Mouse (Mus musculus): ENCODE measurements at regions not wholly inside any gene's neighbourhood (a gene's known extent, or its start where the extent isn't known, plus 50 kb on each side); places are given as distances from the start of the nearest gene placed in this dataset.

GRCm38 (mm10) chr5:132690784-132691183 lies 147.6 kb upstream of the Auts2 start:
- ATAC-seq (ENCODE audit: low read depth) (no peak), DNase-seq (ENCODE audit: low spot score) (no peak)
- H3K4me2 ChIP-seq (ENCODE audit: low read depth, low read length): no peak overlapping the region
- 93% methylated on average over 10 of the region's 10 CpGs for WGBS
- no peak overlapping the region for H3K4me3 ChIP-seq (ENCODE audit: low read depth, low read length)
- H3K36me3 ChIP-seq (ENCODE audit: control insufficient read depth, insufficient read depth, low read length): no peaks in the 10 kb centered on the region
- 0 out of 2 replicates have a peak, but pooled peaks cover 10% of the 10 kb centered on the region for H3K9me3 ChIP-seq (ENCODE audit: control insufficient read depth, low read length)
- no peaks in the 10 kb centered on the region for H3K4me1 ChIP-seq (ENCODE audit: control insufficient read depth, insufficient read depth, low read length)
- no peaks in the 10 kb centered on the region for H3K27me3 ChIP-seq (replicated peaks; ENCODE audit: control insufficient read depth, insufficient read depth, low read length)
- no peak overlapping the region for H3K9ac ChIP-seq (ENCODE audit: low read depth, low read length)
- H3K27ac ChIP-seq (replicated peaks; ENCODE audit: low read depth, low read length): no peak overlapping the region

DNA sequence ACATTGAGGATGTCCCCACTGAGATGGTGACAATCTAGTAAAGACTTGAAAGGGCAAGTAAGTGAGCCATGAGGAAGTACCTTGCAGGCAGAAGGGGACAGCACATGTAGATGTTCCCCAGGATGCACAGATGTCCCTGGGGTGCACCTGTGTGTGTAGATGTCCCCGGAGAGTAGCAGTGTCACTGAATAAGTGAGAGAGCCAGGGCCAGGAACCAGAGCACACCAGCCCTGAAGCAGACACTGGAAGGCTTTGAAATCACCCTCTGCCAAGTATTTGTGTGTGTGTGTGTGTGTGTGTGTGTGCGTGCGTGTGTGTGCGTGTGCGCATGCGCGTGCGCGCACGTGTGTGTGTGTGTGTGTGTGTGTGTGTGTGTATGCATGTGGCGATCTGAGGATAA lies 132.1 kb upstream of the Auts2 start:
- Histone ChIP-seq H3K4me3 (ENCODE audit: low read depth, low read length) (no peak overlapping the region), H3K4me2 (ENCODE audit: low read depth, low read length) (no peak overlapping the region), H3K4me1 (ENCODE audit: control insufficient read depth, insufficient read depth, low read length) (no peaks in the 10 kb centered on the region), H3K27me3 (replicated peaks; ENCODE audit: control insufficient read depth, insufficient read depth, low read length) (0 out of 2 replicates have a peak, but pooled peaks cover 3% of the 10 kb centered on the region), H3K36me3 (ENCODE audit: control insufficient read depth, insufficient read depth, low read length) (no peaks in the 10 kb centered on the region), H3K27ac (replicated peaks; ENCODE audit: low read depth, low read length) (no peak overlapping the region), H3K9ac (ENCODE audit: low read depth, low read length) (no peak overlapping the region), H3K9me3 (ENCODE audit: control insufficient read depth, low read length) (no peaks in the 10 kb centered on the region)
- 92% methylated on average over 3 of the region's 11 CpGs for WGBS
- ATAC-seq (ENCODE audit: low read depth): no peak
- no peak for DNase-seq (ENCODE audit: low spot score)

DNA sequence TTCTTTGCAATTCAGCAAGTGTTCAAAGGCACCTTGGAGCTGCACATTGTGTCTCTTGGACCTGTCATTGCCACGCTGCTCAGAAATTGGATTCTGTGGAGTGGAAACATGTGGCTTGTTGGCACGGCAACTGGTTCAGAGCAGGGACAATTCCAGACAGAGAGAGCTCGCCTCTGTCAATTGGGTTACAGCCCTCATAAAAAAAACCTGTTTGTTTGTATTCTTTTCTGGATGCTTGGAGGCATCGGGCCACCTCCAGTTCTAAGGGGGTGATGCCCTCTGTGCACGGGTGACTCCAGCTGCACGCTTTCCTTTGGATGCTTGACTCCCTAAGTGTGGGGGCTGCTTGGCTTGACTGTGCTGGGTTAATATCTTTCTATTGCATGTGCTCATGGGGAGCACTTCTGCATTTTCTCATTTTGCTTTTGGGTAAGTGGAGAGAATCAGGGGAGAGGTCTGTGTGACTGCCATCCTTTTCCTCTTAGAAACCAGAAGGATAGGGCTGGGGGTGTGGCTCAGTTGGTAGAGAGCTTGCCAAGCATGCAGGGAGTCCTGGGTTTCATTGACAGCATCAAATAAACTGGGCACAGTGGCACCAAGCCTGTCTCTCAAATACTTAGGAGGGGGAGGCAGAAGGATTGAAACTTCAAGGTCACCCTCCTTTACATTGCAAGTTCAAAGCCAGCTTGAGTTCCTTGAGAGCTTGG lies 130.6 kb upstream of the Auts2 start:
- H3K4me2 ChIP-seq (ENCODE audit: low read depth, low read length): no peak overlapping the region
- no peak for DNase-seq (ENCODE audit: low spot score)
- H3K27ac ChIP-seq (replicated peaks; ENCODE audit: low read depth, low read length): no peak overlapping the region
- WGBS: 46% methylated on average over 6 of the region's 6 CpGs
- no peaks in the 10 kb centered on the region for H3K9me3 ChIP-seq (ENCODE audit: control insufficient read depth, low read length)
- no peak overlapping the region for H3K9ac ChIP-seq (ENCODE audit: low read depth, low read length)
- H3K4me1 ChIP-seq (ENCODE audit: control insufficient read depth, insufficient read depth, low read length): no peaks in the 10 kb centered on the region
- H3K27me3 ChIP-seq (replicated peaks; ENCODE audit: control insufficient read depth, insufficient read depth, low read length): 0 out of 2 replicates have a peak, but pooled peaks cover 3% of the 10 kb centered on the region
- ATAC-seq (ENCODE audit: low read depth): no peak
- H3K36me3 ChIP-seq (ENCODE audit: control insufficient read depth, insufficient read depth, low read length): no peaks in the 10 kb centered on the region
- H3K4me3 ChIP-seq (ENCODE audit: low read depth, low read length): no peak overlapping the region

DNA sequence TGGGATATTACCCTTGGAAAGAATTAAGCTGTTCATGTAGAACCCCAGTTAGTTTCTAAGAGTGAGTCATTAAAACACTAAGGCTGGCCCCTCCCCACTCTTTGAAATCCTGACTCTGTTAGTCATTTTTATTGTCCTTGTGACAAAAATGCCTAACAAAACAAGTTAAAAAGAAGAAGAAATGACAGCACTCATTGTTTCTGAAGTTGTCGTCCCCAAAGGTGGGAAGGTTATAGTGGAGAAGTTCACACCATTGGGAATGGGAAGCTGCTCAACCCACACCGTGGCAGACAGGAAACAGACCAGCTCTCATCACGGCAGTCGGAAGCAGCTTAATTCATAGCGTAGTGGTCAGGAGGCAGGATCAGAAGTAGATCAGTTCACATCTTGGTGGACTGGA lies 128.4 kb upstream of the Auts2 start:
- no peak overlapping the region for H3K4me2 ChIP-seq (ENCODE audit: low read depth, low read length)

GRCm38 (mm10) chr5:132667316-132667715 lies 124.2 kb upstream of the Auts2 start:
- H3K36me3 ChIP-seq (ENCODE audit: control insufficient read depth, insufficient read depth, low read length): no peaks in the 10 kb centered on the region
- no peak overlapping the region for H3K9ac ChIP-seq (ENCODE audit: low read depth, low read length)
- no peaks in the 10 kb centered on the region for H3K4me1 ChIP-seq (ENCODE audit: control insufficient read depth, insufficient read depth, low read length)
- no peak overlapping the region for H3K4me3 ChIP-seq (ENCODE audit: low read depth, low read length)
- DNase-seq (ENCODE audit: low spot score): peak; percentile 68
- no peak for ATAC-seq (ENCODE audit: low read depth)
- WGBS: 41% methylated on average over 4 of the region's 4 CpGs
- 0 out of 2 replicates have a peak, but pooled peaks cover 3% of the 10 kb centered on the region for H3K27me3 ChIP-seq (replicated peaks; ENCODE audit: control insufficient read depth, insufficient read depth, low read length)
- no peaks in the 10 kb centered on the region for H3K9me3 ChIP-seq (ENCODE audit: control insufficient read depth, low read length)
- H3K27ac ChIP-seq (replicated peaks; ENCODE audit: low read depth, low read length): no peak overlapping the region
- no peak overlapping the region for H3K4me2 ChIP-seq (ENCODE audit: low read depth, low read length)

More for the DNA sequence above, 128.4 kb upstream of the Auts2 start:
- Histone ChIP-seq H3K9me3 (ENCODE audit: control insufficient read depth, low read length) (no peaks in the 10 kb centered on the region), H3K27ac (replicated peaks; ENCODE audit: low read depth, low read length) (no peak overlapping the region), H3K27me3 (replicated peaks; ENCODE audit: control insufficient read depth, insufficient read depth, low read length) (0 out of 2 replicates have a peak, but pooled peaks cover 3% of the 10 kb centered on the region), H3K4me1 (ENCODE audit: control insufficient read depth, insufficient read depth, low read length) (no peaks in the 10 kb centered on the region), H3K4me3 (ENCODE audit: low read depth, low read length) (no peak overlapping the region), H3K9ac (ENCODE audit: low read depth, low read length) (no peak overlapping the region), H3K36me3 (ENCODE audit: control insufficient read depth, insufficient read depth, low read length) (no peaks in the 10 kb centered on the region)
- 49% methylated on average over 5 of the region's 5 CpGs for WGBS
- DNase-seq (ENCODE audit: low spot score): no peak
- ATAC-seq (ENCODE audit: low read depth): no peak

- Histone ChIP-seq H3K9ac (ENCODE audit: low read depth, low read length) (no peak overlapping the region), H3K4me2 (ENCODE audit: low read depth, low read length) (no peak overlapping the region), H3K27me3 (replicated peaks; ENCODE audit: control insufficient read depth, insufficient read depth, low read length) (peaks cover 3% of the 10 kb centered on the region; the same call in 1 of the 2 replicates), H3K9me3 (ENCODE audit: control insufficient read depth, low read length) (peaks cover 12% of the 10 kb centered on the region; the same call in 1 of the 2 replicates), H3K36me3 (ENCODE audit: control insufficient read depth, insufficient read depth, low read length) (no peaks in the 10 kb centered on the region), H3K4me3 (ENCODE audit: low read depth, low read length) (no peak overlapping the region), H3K4me1 (ENCODE audit: control insufficient read depth, insufficient read depth, low read length) (no peaks in the 10 kb centered on the region), H3K27ac (replicated peaks; ENCODE audit: low read depth, low read length) (no peak overlapping the region)
- 56% methylated on average over 1 of the region's 1 CpGs for WGBS
- ATAC-seq (ENCODE audit: low read depth) (no peak), DNase-seq (ENCODE audit: low spot score) (peak; percentile 38)
These were observed 118.1 kb upstream of the Auts2 start for GRCm38 (mm10) chr5:132661266-132661665.

DNA sequence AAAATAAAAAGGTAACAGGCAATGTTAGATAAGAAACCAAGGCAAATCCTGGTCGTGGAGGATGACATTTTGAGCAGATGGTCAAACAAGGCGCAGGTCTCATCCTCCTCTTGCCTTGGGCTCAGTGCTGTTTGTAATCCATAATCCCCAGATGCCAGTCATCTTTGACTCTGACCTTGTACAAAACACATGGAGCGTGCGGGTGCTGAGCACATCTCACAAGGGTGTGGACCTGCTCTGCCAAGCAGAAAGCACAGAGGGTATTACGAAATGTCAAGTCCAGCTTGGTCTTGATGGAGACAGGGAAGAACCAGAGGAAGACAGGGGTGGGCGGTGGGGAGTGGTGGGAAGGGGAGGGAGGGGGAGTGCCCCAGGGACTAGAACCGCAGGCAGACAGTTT lies 116.9 kb upstream of the Auts2 start:
- H3K9ac ChIP-seq (ENCODE audit: low read depth, low read length): no peak overlapping the region
- H3K4me3 ChIP-seq (ENCODE audit: low read depth, low read length): no peak overlapping the region
- H3K27me3 ChIP-seq (replicated peaks; ENCODE audit: control insufficient read depth, insufficient read depth, low read length): peaks cover 3% of the 10 kb centered on the region; the same call in 1 of the 2 replicates
- no peaks in the 10 kb centered on the region for H3K4me1 ChIP-seq (ENCODE audit: control insufficient read depth, insufficient read depth, low read length)
- DNase-seq (ENCODE audit: low spot score): no peak
- ATAC-seq (ENCODE audit: low read depth): no peak
- peaks cover 12% of the 10 kb centered on the region; the same call in 1 of the 2 replicates for H3K9me3 ChIP-seq (ENCODE audit: control insufficient read depth, low read length)
- H3K4me2 ChIP-seq (ENCODE audit: low read depth, low read length): no peak overlapping the region
- WGBS: 68% methylated on average over 7 of the region's 7 CpGs
- H3K36me3 ChIP-seq (ENCODE audit: control insufficient read depth, insufficient read depth, low read length): no peaks in the 10 kb centered on the region
- no peak overlapping the region for H3K27ac ChIP-seq (replicated peaks; ENCODE audit: low read depth, low read length)

- no peak for DNase-seq (ENCODE audit: low spot score)
- ATAC-seq (ENCODE audit: low read depth): peak; percentile 53; the same call in 1 of the 2 replicates
- peaks cover 12% of the 10 kb centered on the region; the same call in 1 of the 2 replicates for H3K9me3 ChIP-seq (ENCODE audit: control insufficient read depth, low read length)
- no peak overlapping the region for H3K4me3 ChIP-seq (ENCODE audit: low read depth, low read length)
- WGBS: 74% methylated on average over 7 of the region's 7 CpGs
- H3K9ac ChIP-seq (ENCODE audit: low read depth, low read length): no peak overlapping the region
- peaks cover 6% of the 10 kb centered on the region; the same call in 1 of the 2 replicates for H3K4me1 ChIP-seq (ENCODE audit: control insufficient read depth, insufficient read depth, low read length)
- H3K36me3 ChIP-seq (ENCODE audit: control insufficient read depth, insufficient read depth, low read length): no peaks in the 10 kb centered on the region
- H3K27me3 ChIP-seq (replicated peaks; ENCODE audit: control insufficient read depth, insufficient read depth, low read length): no peaks in the 10 kb centered on the region
- no peak overlapping the region for H3K27ac ChIP-seq (replicated peaks; ENCODE audit: low read depth, low read length)
- no peak overlapping the region for H3K4me2 ChIP-seq (ENCODE audit: low read depth, low read length)
These were observed 111.2 kb upstream of the Auts2 start for GRCm38 (mm10) chr5:132654382-132654781.
